Mouse (Mus musculus) embryonic facial prominence, embryonic 11.5 days (tissue): Measurements from ENCODE around the gene Timm29. TPM values are rescaled to one million over a fixed set of nuclear protein-coding genes. Genes with fewer than 3 reads are reported as not detected.

Source experiments
- ATAC-seq: fragments of 200-750 bp; cut with Nextera tagmentation; replicated peaks from 2 replicates; pipeline ENCODE4 v1.8.0; 2017; ENCODE audit warnings: low read depth; ENCODE audit not compliant: insufficient number of reproducible peaks, low FRiP score, low TSS enrichment
- DNase-seq: peaks from one replicate; pipeline ENCODE4 v3.0.0-alpha.2; 2015; ENCODE audit warnings: low spot score
- H3K27ac ChIP-seq: fragments of 300-500 bp; sonication (generic); replicated peaks from 2 replicates; pipeline ENCODE4 v1.5.1; 2014; ENCODE audit warnings: mild to moderate bottlenecking, low read depth, low read length, control low read depth
- H3K27me3 ChIP-seq: fragments of 300-500 bp; sonication (generic); 2 replicates; pipeline ENCODE4 v1.6.1; 2014; ENCODE audit warnings: mild to moderate bottlenecking, low read length, moderate library complexity, mixed read lengths; ENCODE audit not compliant: control insufficient read depth, insufficient read depth
- H3K36me3 ChIP-seq: fragments of 300-500 bp; sonication (generic); replicated peaks from 2 replicates; pipeline ENCODE4 v1.6.1; 2014; ENCODE audit warnings: low read depth, mild to moderate bottlenecking, low read length, moderate library complexity, mixed read lengths; ENCODE audit not compliant: control insufficient read depth, insufficient read depth
- H3K4me1 ChIP-seq: fragments of 300-500 bp; sonication (generic); 2 replicates; pipeline ENCODE4 v1.6.1; 2014; ENCODE audit warnings: low read length, mixed read lengths; ENCODE audit not compliant: control insufficient read depth, insufficient read depth
- H3K4me2 ChIP-seq: fragments of 300-500 bp; sonication (generic); 2 replicates; pipeline ENCODE4 v1.6.1; 2014; ENCODE audit warnings: low read depth, mild to moderate bottlenecking, control low read depth, low read length, moderate library complexity
- H3K4me3 ChIP-seq: fragments of 300-500 bp; sonication (generic); 2 replicates; pipeline ENCODE4 v1.5.1; 2014; ENCODE audit warnings: low read depth, low read length, control low read depth
- H3K9ac ChIP-seq: fragments of 300-500 bp; sonication (generic); replicated peaks from 2 replicates; pipeline ENCODE4 v1.6.1; 2014; ENCODE audit warnings: mild to moderate bottlenecking, control low read depth, low read length
- H3K9me3 ChIP-seq: fragments of 300-500 bp; sonication (generic); replicated peaks from 2 replicates; pipeline ENCODE4 v1.6.1; 2016; ENCODE audit warnings: mild to moderate bottlenecking, low read length, inconsistent platforms, mixed read lengths; ENCODE audit not compliant: control insufficient read depth
- WGBS: fragments of 180-500 bp; shearing (Covaris S2); extraction: QIAGEN DNeasy Blood & Tissue Kit; methylation state at CpG from one replicate; pipeline ENCODE4 v1.1.7; 2014; 5-methylcytosine and 5-hydroxymethylcytosine counted together
- polyA plus RNA-seq: library from polyadenylated mRNA; unstranded; fragments of >200 nt; fragmentation: Nextera tagmentation; extraction: Ambion mirVana; gene quantifications from 2 replicates; pipeline ENCODE4 v1.2.1, GENCODE M21; 2014

Timm29 gene
- polyA plus RNA-seq, 1 experiment from 2014 or later, result 51.2 TPM

DNA sequence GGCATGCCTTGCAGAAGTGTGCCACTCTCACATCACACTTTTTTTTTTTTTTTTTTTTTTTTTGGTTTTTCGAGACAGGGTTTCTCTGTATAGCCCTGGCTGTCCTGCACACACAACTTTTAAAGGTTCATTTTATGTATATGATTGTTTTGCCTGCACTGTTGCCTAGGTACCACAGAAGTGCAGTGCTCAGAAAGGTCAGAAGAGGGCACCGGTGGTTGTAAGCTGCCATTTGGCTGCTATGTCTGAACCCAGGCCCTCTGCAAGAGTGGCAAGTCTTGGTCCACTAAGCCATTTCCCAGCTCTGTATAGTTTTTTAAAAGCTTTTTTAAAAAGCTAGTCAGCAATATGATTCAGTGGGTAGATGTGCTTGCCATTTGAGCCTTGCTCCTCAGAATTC is 5.7 kb downstream of the Timm29 start:
- WGBS, result 37% methylated on average over 2 of the region's 2 CpGs
- no peaks in the 10 kb centered on the region for H3K27me3 ChIP-seq
- ATAC-seq, result no peak
- H3K9ac ChIP-seq, result no peak overlapping the region
- peak; percentile 44 for DNase-seq
- no peaks in the 10 kb centered on the region for H3K36me3 ChIP-seq
- no peak overlapping the region for H3K4me2 ChIP-seq
- no peak overlapping the region for H3K27ac ChIP-seq
- no peak overlapping the region for H3K4me3 ChIP-seq
- H3K4me1 ChIP-seq, result no peaks in the 10 kb centered on the region
- no peaks in the 10 kb centered on the region for H3K9me3 ChIP-seq

- DNase-seq (no peak), ATAC-seq (no peak)
- Histone ChIP-seq H3K36me3 (no peaks in the 10 kb centered on the region), H3K9me3 (no peaks in the 10 kb centered on the region), H3K4me1 (no peaks in the 10 kb centered on the region), H3K4me3 (no peak overlapping the region), H3K27ac (no peak overlapping the region), H3K27me3 (no peaks in the 10 kb centered on the region), H3K9ac (no peak overlapping the region), H3K4me2 (no peak overlapping the region)
- WGBS, result 78% methylated on average over 3 of the region's 3 CpGs
Measured at GRCm38 (mm10) chr9:21600186-21600585, 7.7 kb downstream of the Timm29 start.

GRCm38 (mm10) chr9:21601073-21601472 is 8.6 kb downstream of the Timm29 start:
- 86% methylated on average over 2 of the region's 2 CpGs for WGBS
- H3K27ac ChIP-seq, result no peak overlapping the region
- H3K9me3 ChIP-seq, result no peaks in the 10 kb centered on the region
- H3K4me2 ChIP-seq, result no peak overlapping the region
- no peaks in the 10 kb centered on the region for H3K4me1 ChIP-seq
- no peaks in the 10 kb centered on the region for H3K36me3 ChIP-seq
- DNase-seq (no peak), ATAC-seq (no peak)
- no peaks in the 10 kb centered on the region for H3K27me3 ChIP-seq
- H3K9ac ChIP-seq, result no peak overlapping the region
- H3K4me3 ChIP-seq, result no peak overlapping the region

- ATAC-seq, result 0 out of 2 replicates have a peak, but pooled peaks have one; percentile 30
- Histone ChIP-seq H3K9ac (no peak overlapping the region), H3K27ac (no peak overlapping the region)
Measured at GRCm38 (mm10) chr9:21601722-21602399, 9.3 kb downstream of the Timm29 start.

DNA sequence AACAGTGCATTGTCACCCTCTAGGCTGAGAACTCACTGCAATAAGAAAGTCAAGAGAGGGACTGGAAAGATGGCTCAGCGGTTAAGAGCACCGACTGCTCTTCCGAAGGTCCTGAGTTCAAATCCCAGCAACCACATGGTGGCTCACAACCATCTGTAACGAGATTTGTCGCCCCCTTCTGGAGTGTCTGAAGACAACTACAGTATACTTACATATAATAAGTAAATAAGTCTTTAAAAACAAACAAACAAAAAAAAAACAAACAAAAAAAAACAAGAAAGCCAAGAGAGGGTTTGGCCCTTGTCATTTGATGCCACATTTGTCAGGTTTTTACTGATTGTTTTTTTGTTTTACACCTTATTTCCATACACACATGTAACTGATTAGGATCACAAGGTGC is 11.6 kb downstream of the Timm29 start:
- DNase-seq (no peak), ATAC-seq (no peak)
- Histone ChIP-seq H3K27ac (no peak overlapping the region), H3K9ac (no peak overlapping the region), H3K4me1 (no peaks in the 10 kb centered on the region), H3K27me3 (no peaks in the 10 kb centered on the region), H3K4me3 (no peak overlapping the region), H3K36me3 (no peaks in the 10 kb centered on the region), H3K4me2 (no peak overlapping the region), H3K9me3 (no peaks in the 10 kb centered on the region)
- WGBS, result 67% methylated on average over 5 of the region's 5 CpGs

More at GRCm38 (mm10) chr9:21601722-21602399, 9.3 kb downstream of the Timm29 start:
- Histone ChIP-seq H3K9me3 (no peaks in the 10 kb centered on the region), H3K4me2 (no peak overlapping the region), H3K4me3 (no peak overlapping the region), H3K27me3 (no peaks in the 10 kb centered on the region), H3K36me3 (no peaks in the 10 kb centered on the region), H3K4me1 (no peaks in the 10 kb centered on the region)
- 46% methylated on average over 10 of the region's 10 CpGs for WGBS
- DNase-seq, result peak; percentile 87

- DNase-seq (no peak), ATAC-seq (no peak)
- no peak overlapping the region for H3K4me2 ChIP-seq
- 64% methylated on average over 5 of the region's 5 CpGs for WGBS
- H3K36me3 ChIP-seq, result no peaks in the 10 kb centered on the region
- H3K4me3 ChIP-seq, result no peak overlapping the region
- no peaks in the 10 kb centered on the region for H3K9me3 ChIP-seq
- no peak overlapping the region for H3K9ac ChIP-seq
- H3K27ac ChIP-seq, result no peak overlapping the region
- H3K4me1 ChIP-seq, result no peaks in the 10 kb centered on the region
- H3K27me3 ChIP-seq, result no peaks in the 10 kb centered on the region
Measured at GRCm38 (mm10) chr9:21605865-21606264, 13.3 kb downstream of the Timm29 start.

GRCm38 (mm10) chr9:21606648-21607047 is 14.1 kb downstream of the Timm29 start:
- Histone ChIP-seq H3K4me2 (no peak overlapping the region), H3K4me1 (no peaks in the 10 kb centered on the region), H3K36me3 (no peaks in the 10 kb centered on the region), H3K27ac (no peak overlapping the region), H3K9me3 (no peaks in the 10 kb centered on the region), H3K4me3 (no peak overlapping the region), H3K27me3 (no peaks in the 10 kb centered on the region), H3K9ac (no peak overlapping the region)
- ATAC-seq, result no peak
- no peak for DNase-seq
- WGBS, result 87% methylated on average over 1 of the region's 1 CpGs

- DNase-seq (no peak), ATAC-seq (no peak)
- 92% methylated on average over 1 of the region's 1 CpGs for WGBS
- no peak overlapping the region for H3K9ac ChIP-seq
- H3K27me3 ChIP-seq, result no peaks in the 10 kb centered on the region
- H3K27ac ChIP-seq, result no peak overlapping the region
- H3K4me1 ChIP-seq, result no peaks in the 10 kb centered on the region
- H3K9me3 ChIP-seq, result no peaks in the 10 kb centered on the region
- no peak overlapping the region for H3K4me3 ChIP-seq
- no peaks in the 10 kb centered on the region for H3K36me3 ChIP-seq
- no peak overlapping the region for H3K4me2 ChIP-seq
Measured at GRCm38 (mm10) chr9:21609861-21610260, 17.3 kb downstream of the Timm29 start.
